Mouse (Mus musculus): ENCODE measurements at regions not wholly inside any gene's neighbourhood (a gene's known extent, or its start where the extent isn't known, plus 50 kb on each side); places are given as distances from the start of the nearest gene placed in this dataset.

DNA sequence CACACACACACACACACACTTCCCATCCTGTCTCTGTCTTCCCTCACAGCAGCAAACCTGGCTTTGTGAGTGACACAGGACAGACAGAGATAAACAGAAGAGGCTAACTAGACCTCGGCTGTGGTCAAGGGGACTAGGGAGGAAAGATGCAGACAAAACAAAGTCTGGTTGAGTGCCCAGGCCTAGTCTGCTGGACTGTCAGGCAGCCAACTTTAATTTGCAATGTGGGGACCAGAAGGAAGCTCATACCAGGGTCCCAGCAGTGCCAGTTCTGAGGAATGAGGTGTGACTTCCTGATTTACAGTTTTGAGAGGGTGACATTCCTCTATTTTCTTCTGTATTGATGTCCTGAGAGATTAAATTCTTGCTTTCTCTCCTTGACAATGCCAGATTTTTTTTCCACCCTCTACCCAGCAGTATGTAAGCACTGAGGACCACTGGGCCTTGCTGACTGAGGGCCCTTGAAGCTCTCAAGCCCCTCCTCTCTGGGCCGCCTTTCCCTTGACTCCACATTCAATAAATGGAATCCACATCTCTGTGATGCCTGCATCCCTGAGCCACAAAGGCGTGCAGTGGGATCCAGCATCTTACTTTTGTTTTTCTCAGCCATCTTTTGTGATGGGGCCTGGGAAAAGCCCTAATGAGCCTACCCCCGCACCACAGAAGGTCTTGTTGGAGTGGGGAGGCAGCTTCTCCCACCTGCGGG, 124.6 kb downstream of the Tcp10c start:
- TF ChIP-seq CTCF (IDR thresholded peaks at IDR 0.05; ENCODE audit: control insufficient read depth, insufficient read depth, low read length) = no peak
- TF ChIP-seq POLR2A (IDR thresholded peaks at IDR 0.05; ENCODE audit: borderline replicate concordance, control insufficient read depth, low read depth, low read length) = no peak
